Mouse (Mus musculus) monocyte, adult 5-6 weeks (primary cell): ENCODE measurements around the gene Gm14632. TPM values are rescaled to one million over a fixed set of nuclear protein-coding genes. Genes with fewer than 3 reads are reported as not detected.
"Not testable (repeated sequence)": the region's sequence is repeated elsewhere in the genome, so short reads cannot be mapped to it uniquely, and the experiment has no call there.

Experiments used
- ATAC-seq: fragments of 153-309, 156-312 bp; replicated peaks from 2 replicates; pipeline ENCODE4 v1.8.0; 2017; ENCODE audit warnings: mild to moderate bottlenecking; ENCODE audit not compliant: low TSS enrichment, insufficient number of reproducible peaks, severe bottlenecking, poor library complexity, low FRiP score
- total RNA-seq: library from RNA; stranded (forward); fragments of 200-1000, 200-491, 200-594 nt; gene quantifications from 3 replicates; pipeline ENCODE4 v1.2.3, GENCODE M21; 2017

Gene Gm14632
- total RNA-seq = not detected in 3 replicates

DNA sequence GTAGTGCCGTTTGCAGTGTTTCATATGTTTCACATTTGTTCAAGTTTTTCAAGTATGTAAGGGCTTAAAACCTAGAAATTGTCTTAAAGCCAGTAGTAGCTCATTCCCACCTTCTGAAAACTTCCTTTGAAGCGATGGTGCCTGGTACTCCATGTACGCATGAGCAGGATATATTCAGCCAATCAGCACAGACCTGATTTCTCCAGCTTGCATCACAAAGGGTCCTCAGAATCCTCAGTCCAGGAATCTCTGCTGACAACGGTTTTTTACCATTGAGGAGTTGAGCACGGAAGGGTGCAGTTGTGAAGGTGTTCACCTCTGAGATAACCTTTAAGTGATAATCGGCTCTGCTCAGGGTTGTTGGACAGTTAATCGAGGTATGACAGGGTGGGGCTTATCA is at the start of gene Gm14632:
TSS of gene Gm14632 (plus strand) at position 301 of the 400 bp plus-strand sequence.
- not testable (repeated sequence) for ATAC-seq
